ENCODE assay signal across 8 mouse cellular contexts in the genomic region with DNA sequence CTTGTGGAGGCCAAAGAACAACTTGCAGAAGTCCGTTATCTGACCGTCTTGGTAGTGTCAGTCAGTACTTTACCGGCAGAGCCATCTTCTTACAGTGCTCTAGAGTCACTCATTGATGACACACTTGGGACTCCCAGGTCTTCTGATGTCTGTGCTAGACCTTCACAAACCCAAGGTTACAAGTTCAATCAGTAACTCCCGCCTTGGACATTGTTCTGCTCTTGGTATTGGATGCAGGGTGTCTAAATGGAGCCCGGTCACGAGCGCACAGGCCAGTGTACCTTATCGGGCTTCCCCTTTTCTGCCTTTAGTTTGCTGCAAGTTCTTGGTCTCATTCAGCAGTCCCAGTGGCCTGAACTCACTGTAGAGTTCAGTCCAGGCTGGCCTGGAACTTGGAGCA. TPM values are rescaled to one million over a fixed set of nuclear protein-coding genes. Genes with fewer than 3 reads are reported as not detected.
A peak's percentile ranks its signal among the peaks of the same experiment; 100 is the strongest.
DNase-seq lines count a peak whose midpoint lies in the region; ATAC-seq and TF ChIP-seq lines count a peak whose summit lies in the region.

No protein-coding gene starts in this region.

- peak overlapping the region; percentile 60 for H3K9ac ChIP-seq in liver, embryonic 15.5 days
- H3K9ac ChIP-seq in stomach, postnatal 0 days (ENCODE audit: low read length): peak overlapping the region; percentile 59

- H3K4me3 ChIP-seq in left cerebral cortex, adult 2 months: peak overlapping the region; percentile 96
- H3K4me3 ChIP-seq in bone marrow, adult 2 months (replicated peaks; ENCODE audit: control insufficient read depth, low read depth, low read length): peak overlapping the region; percentile 77
- H3K4me3 ChIP-seq in liver, embryonic 15.5 days (replicated peaks): peak overlapping the region; percentile 77
- H3K4me3 ChIP-seq in stomach, postnatal 0 days (ENCODE audit: low read depth, low read length): peak overlapping the region; percentile 54

- peak overlapping the region; percentile 58; the same call in 1 of the 2 replicates for H3K27ac ChIP-seq in left cerebral cortex, adult 2 months
- H3K27ac ChIP-seq in bone marrow, adult 2 months (ENCODE audit: control insufficient read depth, insufficient read depth, low read depth, low read length, poor library complexity): peak overlapping the region; percentile 31
- H3K27ac ChIP-seq in liver, embryonic 15.5 days (replicated peaks): peak overlapping the region; percentile 64
- H3K27ac ChIP-seq in stomach, postnatal 0 days (replicated peaks): no peak overlapping the region

- peak; percentile 30 to 40; a peak in 3 of 4 replicates for ATAC-seq in hematopoietic stem cell, adult 5-6 weeks (replicated peaks in 1 of 2; ENCODE audit: insufficient read depth in 1 of 2, low FRiP score in 2 of 2, low TSS enrichment in 1 of 2, low read depth in 1 of 2, poor library complexity in 2 of 2, severe bottlenecking in 2 of 2)
- no peak; the same call in 1 of the 2 replicates for ATAC-seq in liver, embryonic 15.5 days (ENCODE audit: insufficient read depth)
- ATAC-seq in stomach, postnatal 0 days (ENCODE audit: low FRiP score, low TSS enrichment): no peak

- intact Hi-C loops in left cerebral cortex, adult 2 months (cut with DNase I): no loop called here
- intact Hi-C loops in left cerebral cortex, postnatal 36 days (cut with DNase I): no loop called here

- peaks cover 5% of the 10 kb centered on the region; the same call in 1 of the 2 replicates for H3K4me1 ChIP-seq in bone marrow, adult 2 months (ENCODE audit: control insufficient read depth, insufficient read depth, low read length)
- peaks cover 72% of the 10 kb centered on the region for H3K4me1 ChIP-seq in liver, embryonic 15.5 days (replicated peaks)
- no peaks in the 10 kb centered on the region; the same call in 1 of the 2 replicates for H3K4me1 ChIP-seq in stomach, postnatal 0 days (replicated peaks; ENCODE audit: control insufficient read depth, insufficient read depth)

- peak overlapping the region; percentile 88 for H3K4me2 ChIP-seq in liver, embryonic 15.5 days
- peak overlapping the region; percentile 79 for H3K4me2 ChIP-seq in stomach, postnatal 0 days (replicated peaks; ENCODE audit: low read depth)

- 5% methylated on average over 8 of the region's 8 CpGs for WGBS in bone marrow, adult 2 months
- WGBS in liver, embryonic 15.5 days (ENCODE audit: insufficient replicate concordance): 10% methylated on average over 8 of the region's 8 CpGs
- WGBS in stomach, postnatal 0 days: 42% methylated on average over 8 of the region's 8 CpGs

- no peaks in the 10 kb centered on the region for H3K27me3 ChIP-seq in liver, embryonic 15.5 days
- H3K27me3 ChIP-seq in stomach, postnatal 0 days (ENCODE audit: control insufficient read depth, insufficient read depth, low read length): no peaks in the 10 kb centered on the region

- H3K36me3 ChIP-seq in liver, embryonic 15.5 days (replicated peaks): peaks cover 14% of the 10 kb centered on the region
- no peaks in the 10 kb centered on the region for H3K36me3 ChIP-seq in stomach, postnatal 0 days (ENCODE audit: control insufficient read depth, insufficient read depth, low read length)

- DNase-seq in left cerebral cortex, adult 2 months (ENCODE audit: extremely low spot score in 1 of 2, low spot score in 2 of 2): no peak
- DNase-seq in left cerebral cortex, postnatal 36 days (ENCODE audit: low spot score in 2 of 2): no peak
- no peak for DNase-seq in stomach, postnatal 0 days (ENCODE audit: low spot score)
- DNase-seq in urinary bladder, postnatal 25 days (ENCODE audit: low spot score): no peak
- no peak for DNase-seq in embryo, embryonic 11 days

- TF ChIP-seq CTCF in left cerebral cortex, adult 2 months (IDR thresholded peaks at IDR 0.05): no peak
- TF ChIP-seq CTCF in bone marrow, adult 2 months (IDR thresholded peaks at IDR 0.05; ENCODE audit: control insufficient read depth, insufficient read depth, low read length): no peak
- TF ChIP-seq CTCF in stomach, postnatal 0 days (IDR thresholded peaks at IDR 0.05; ENCODE audit: low read depth): no peak

- TF ChIP-seq POLR2A in bone marrow, adult 2 months (IDR thresholded peaks at IDR 0.05; ENCODE audit: borderline replicate concordance, control insufficient read depth, low read depth, low read length): no peak

- H3K9me3 ChIP-seq in liver, embryonic 15.5 days (replicated peaks): no peaks in the 10 kb centered on the region
- H3K9me3 ChIP-seq in stomach, postnatal 0 days (ENCODE audit: control insufficient read depth, low read length): no peaks in the 10 kb centered on the region

- TF ChIP-seq EP300 in stomach, postnatal 0 days (optimal IDR thresholded peaks at IDR 0.05): no peak

RNA-seq across cellular contexts. Expression of a gene that starts 0.6 kb away (rescaled TPM):
- total RNA-seq in left cerebral cortex, adult 2 months (2021): 10 to 100 TPM; 13.1 to 14.0 TPM
- total RNA-seq in left cerebral cortex, postnatal 36 days (2021): 10 to 100 TPM; 11.1 to 14.3 TPM
- 65.3 and 78.5 TPM in 2 replicates for polyA plus RNA-seq in bone marrow, adult 2 months (2011; ENCODE audit: insufficient read depth, insufficient read length, low replicate concordance, missing spikeins)
- total RNA-seq in hematopoietic stem cell, adult 5-6 weeks (2017): 95.5 and 161 TPM in 2 replicates
- 2.3 and 2.9 TPM in 2 replicates for polyA plus RNA-seq in liver, embryonic 15.5 days (2015; fragmentation: Nextera tagmentation; extraction: Ambion mirVana)
- polyA plus RNA-seq in stomach, postnatal 0 days (2015; fragmentation: Nextera tagmentation; extraction: Ambion mirVana): 2.4 and 2.6 TPM in 2 replicates

RNA-seq across cellular contexts. Expression of a gene that starts 51.7 kb away (rescaled TPM):
- 10 to 100 TPM; 25.3 to 28.6 TPM for total RNA-seq in left cerebral cortex, adult 2 months (2021)
- 10 to 100 TPM; 23.4 to 25.2 TPM for total RNA-seq in left cerebral cortex, postnatal 36 days (2021)
- polyA plus RNA-seq in bone marrow, adult 2 months (2011; ENCODE audit: insufficient read depth, insufficient read length, low replicate concordance, missing spikeins): 10.9 and 12.4 TPM in 2 replicates
- total RNA-seq in hematopoietic stem cell, adult 5-6 weeks (2017): 16.6 and 17.0 TPM in 2 replicates
- 4.0 and 4.3 TPM in 2 replicates for polyA plus RNA-seq in liver, embryonic 15.5 days (2015; fragmentation: Nextera tagmentation; extraction: Ambion mirVana)
- 6.7 and 7.6 TPM in 2 replicates for polyA plus RNA-seq in stomach, postnatal 0 days (2015; fragmentation: Nextera tagmentation; extraction: Ambion mirVana)

Comparison
In these comparisons a context has a peak if more than half of its experiments do, and no peak if none do; other contexts are left out.
1. ATAC-seq: peak in hematopoietic stem cell, adult 5-6 weeks (2 of 2); none in liver, embryonic 15.5 days (single experiment) and stomach, postnatal 0 days (single experiment).
2. Peak in every context shown above with its lines, with median percentiles within 50 percentile points of each other: H3K4me3 ChIP-seq.